In genomic region chr9:14206838-14207560, GRCm38 (mm10) we compare ENCODE assay signal across 14 mouse cellular contexts.
DNase-seq lines count a peak whose midpoint lies in the region; ATAC-seq and TF ChIP-seq lines count a peak whose summit lies in the region.
"Had no signal": no experiment of that assay in that cellular context is flagged by ENCODE, and none has a peak within 500 bp of the region (broad histone marks: within the 10 kb centered on the region; RNA-seq: fewer than 3 reads in every experiment).

No protein-coding gene starts in this region.

- peak; percentile 38; the same call in 1 of the 2 replicates for ATAC-seq in intestine, embryonic 14.5 days (replicated peaks; ENCODE audit: low FRiP score, low TSS enrichment, low read depth)
- no peak for ATAC-seq in intestine, postnatal 0 days
- ATAC-seq in intestine, embryonic 16.5 days: peak; percentile 63
- ATAC-seq: hindbrain, embryonic 16.5 days had no signal

- H3K27me3 ChIP-seq in intestine, embryonic 14.5 days (replicated peaks; ENCODE audit: control insufficient read depth, insufficient read depth, low read length): no peaks in the 10 kb centered on the region
- H3K27me3 ChIP-seq in intestine, postnatal 0 days (replicated peaks; ENCODE audit: control insufficient read depth, insufficient read depth, low read length): no peaks in the 10 kb centered on the region
- H3K27me3 ChIP-seq in intestine, embryonic 16.5 days (replicated peaks; ENCODE audit: control insufficient read depth, insufficient read depth, low read length): no peaks in the 10 kb centered on the region
- H3K27me3 ChIP-seq: liver, embryonic 13.5 days had no signal

- H3K4me2 ChIP-seq in intestine, embryonic 14.5 days (ENCODE audit: low read length): no peak overlapping the region
- H3K4me2 ChIP-seq in intestine, postnatal 0 days (replicated peaks; ENCODE audit: low read depth): no peak overlapping the region
- no peak overlapping the region for H3K4me2 ChIP-seq in intestine, embryonic 16.5 days (ENCODE audit: low read depth, low read length)
- H3K4me2 ChIP-seq: liver, embryonic 13.5 days had no signal

- H3K4me1 ChIP-seq in intestine, embryonic 14.5 days (replicated peaks; ENCODE audit: control insufficient read depth, insufficient read depth, low read length): peaks cover 12% of the 10 kb centered on the region; the same call in 1 of the 2 replicates
- 0 out of 2 replicates have a peak, but pooled peaks cover 6% of the 10 kb centered on the region for H3K4me1 ChIP-seq in intestine, postnatal 0 days (replicated peaks; ENCODE audit: control insufficient read depth, insufficient read depth, low read length)
- H3K4me1 ChIP-seq in intestine, embryonic 16.5 days (ENCODE audit: control insufficient read depth, insufficient read depth, low read length): peaks cover 6% of the 10 kb centered on the region

- H3K36me3 ChIP-seq in intestine, embryonic 14.5 days (ENCODE audit: control insufficient read depth, insufficient read depth, low read length): no peaks in the 10 kb centered on the region
- no peaks in the 10 kb centered on the region for H3K36me3 ChIP-seq in intestine, postnatal 0 days (ENCODE audit: control insufficient read depth, insufficient read depth)
- H3K36me3 ChIP-seq in intestine, embryonic 16.5 days (ENCODE audit: control insufficient read depth, insufficient read depth, low read length): no peaks in the 10 kb centered on the region
- H3K36me3 ChIP-seq: liver, embryonic 13.5 days had no signal

- intact Hi-C loops in gastrocnemius, postnatal 36 days (cut with DNase I): no loop called here

- TF ChIP-seq CTCF in intestine, postnatal 0 days (IDR thresholded peaks at IDR 0.05; ENCODE audit: low read depth): no peak

- peak overlapping the region; percentile 23; the same call in 1 of the 2 replicates for H3K27ac ChIP-seq in intestine, embryonic 14.5 days (ENCODE audit: low read depth)
- H3K27ac ChIP-seq in intestine, postnatal 0 days (ENCODE audit: low read depth, low read length): no peak overlapping the region
- no peak overlapping the region for H3K27ac ChIP-seq in intestine, embryonic 16.5 days (ENCODE audit: low read length)
- H3K27ac ChIP-seq: liver, embryonic 13.5 days had no signal

- WGBS in intestine, embryonic 14.5 days: 78% methylated on average over 16 of the region's 16 CpGs
- WGBS in intestine, postnatal 0 days: 69% methylated on average over 16 of the region's 16 CpGs
- 73% methylated on average over 16 of the region's 16 CpGs for WGBS in intestine, embryonic 16.5 days

- DNase-seq in intestine, embryonic 14.5 days (ENCODE audit: low spot score): no peak
- DNase-seq in heart, adult 8-10 months (ENCODE audit: low spot score): peak; percentile 36
- DNase-seq in lung, postnatal 36 days: peak; percentile 71
- no peak for DNase-seq in gastrocnemius, postnatal 10 days
- DNase-seq in adrenal gland, adult (ENCODE audit: inconsistent age in 2 of 2, low spot score in 1 of 2): no peak
- no peak for DNase-seq in gastrocnemius, postnatal 36 days
- DNase-seq: adrenal gland, postnatal 36 days; cerebellum, adult 18-20 months; layer of hippocampus, postnatal 36 days; liver, embryonic 13.5 days; thymus, postnatal 36 days had no signal

- H3K4me3 ChIP-seq in intestine, embryonic 14.5 days (ENCODE audit: low read depth, low read length): no peak overlapping the region
- H3K4me3 ChIP-seq in intestine, postnatal 0 days (ENCODE audit: low read depth, low read length): no peak overlapping the region
- H3K4me3 ChIP-seq in intestine, embryonic 16.5 days (ENCODE audit: low read length): no peak overlapping the region
- H3K4me3 ChIP-seq: liver, embryonic 13.5 days had no signal

- no peaks in the 10 kb centered on the region for H3K9me3 ChIP-seq in intestine, embryonic 14.5 days (ENCODE audit: control insufficient read depth, low read length)
- H3K9me3 ChIP-seq in intestine, postnatal 0 days (ENCODE audit: control insufficient read depth): no peaks in the 10 kb centered on the region
- H3K9me3 ChIP-seq in intestine, embryonic 16.5 days (ENCODE audit: control insufficient read depth, low read length): no peaks in the 10 kb centered on the region
- H3K9me3 ChIP-seq: liver, embryonic 13.5 days had no signal

- no peak overlapping the region for H3K9ac ChIP-seq in intestine, embryonic 14.5 days (ENCODE audit: low read length)
- no peak overlapping the region for H3K9ac ChIP-seq in intestine, postnatal 0 days (ENCODE audit: low read depth, low read length)
- no peak overlapping the region for H3K9ac ChIP-seq in intestine, embryonic 16.5 days (ENCODE audit: low read depth, low read length)
- H3K9ac ChIP-seq: liver, embryonic 13.5 days had no signal

Comparison
In these comparisons a context has a peak if more than half of its experiments do, and no peak if none do; other contexts are left out.
1. DNase-seq: peak in heart, adult 8-10 months (single experiment) and lung, postnatal 36 days (single experiment); none in intestine, embryonic 14.5 days (single experiment), gastrocnemius, postnatal 10 days (single experiment), adrenal gland, adult (0 of 2) and gastrocnemius, postnatal 36 days (0 of 2).